10 mouse cellular contexts compared by ENCODE assay signal in the genomic region with DNA sequence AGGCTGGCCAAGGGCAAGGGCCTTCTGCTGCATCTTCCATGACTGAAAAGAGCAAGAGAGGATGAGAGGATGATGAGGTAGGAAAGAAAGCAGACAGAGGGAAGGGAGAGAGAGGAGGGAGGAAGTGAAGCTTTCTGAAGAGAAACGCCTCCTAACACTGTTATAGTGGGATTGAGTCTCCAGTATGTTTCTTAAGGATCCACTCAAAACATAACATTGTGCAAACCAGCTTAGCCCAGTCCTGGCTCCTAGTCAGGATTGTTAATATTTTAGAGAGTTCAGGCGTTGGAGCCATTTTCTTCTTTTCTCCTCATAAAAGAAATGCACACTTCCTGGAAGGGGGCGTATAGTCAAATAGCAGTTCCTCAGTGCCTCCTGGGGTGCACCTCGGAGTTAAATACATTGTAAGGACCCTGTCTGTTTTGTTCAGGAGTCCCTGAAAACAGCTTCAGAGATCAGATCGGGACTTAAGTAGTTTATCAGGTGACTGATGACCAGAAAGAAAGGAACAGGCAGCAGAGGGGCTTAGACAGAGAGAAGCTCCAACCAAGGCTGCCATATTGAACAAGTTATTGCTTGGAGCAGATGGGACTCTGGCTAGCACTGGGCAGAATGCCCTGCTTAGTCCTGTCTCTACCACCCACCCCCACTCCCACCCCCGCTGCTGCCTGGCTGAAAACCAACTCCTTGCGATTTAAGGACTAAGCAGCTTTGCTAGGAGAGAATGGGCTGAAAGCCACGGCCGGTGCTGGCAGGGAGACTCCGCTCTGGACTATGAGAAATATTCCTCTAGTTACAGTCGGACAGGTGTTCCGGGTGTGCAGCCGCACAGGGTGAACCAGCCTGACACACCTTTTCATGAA.
DNase-seq lines count a peak whose midpoint lies in the region; ATAC-seq and TF ChIP-seq lines count a peak whose summit lies in the region.
"Had no signal": no experiment of that assay in that cellular context is flagged by ENCODE, and none has a peak within 500 bp of the region (broad histone marks: within the 10 kb centered on the region; RNA-seq: fewer than 3 reads in every experiment).

No protein-coding gene starts in this region.

- H3K36me3 ChIP-seq in stomach, embryonic 16.5 days (ENCODE audit: control insufficient read depth, insufficient read depth, low read length) = no peaks in the 10 kb centered on the region
- H3K36me3 ChIP-seq in liver, postnatal 0 days (replicated peaks; ENCODE audit: insufficient read depth, low read length) = no peaks in the 10 kb centered on the region
- H3K36me3 ChIP-seq: heart, embryonic 15.5 days had no signal

- peak; percentile 15 for DNase-seq in adrenal gland, adult 2 months
- no peak for DNase-seq in adrenal gland, adult 8-10 months
- DNase-seq in retina, postnatal 1 day = peak; percentile 57
- no peak for DNase-seq in retina, embryonic 14.5 days (ENCODE audit: low spot score)
- DNase-seq in left cerebral cortex, postnatal 10 days (ENCODE audit: extremely low spot score in 1 of 2, low spot score in 2 of 2) = peak; percentile 53 to 74
- no peak for DNase-seq in liver, postnatal 0 days

- H3K9me3 ChIP-seq in stomach, embryonic 16.5 days (replicated peaks; ENCODE audit: control insufficient read depth, low read length) = no peaks in the 10 kb centered on the region
- H3K9me3 ChIP-seq in liver, postnatal 0 days (ENCODE audit: low read length) = no peaks in the 10 kb centered on the region
- H3K9me3 ChIP-seq: heart, embryonic 15.5 days had no signal

- no peak overlapping the region for H3K4me3 ChIP-seq in stomach, embryonic 16.5 days (replicated peaks; ENCODE audit: low read length)
- no peak overlapping the region for H3K4me3 ChIP-seq in liver, postnatal 0 days (ENCODE audit: low read depth, low read length)
- H3K4me3 ChIP-seq: heart, embryonic 15.5 days; myocyte had no signal

- peak; percentile 40; the same call in 1 of the 2 replicates for ATAC-seq in stomach, embryonic 16.5 days (ENCODE audit: insufficient read depth, low FRiP score)
- no peak for ATAC-seq in monocyte, adult 5-6 weeks (replicated peaks; ENCODE audit: insufficient number of reproducible peaks, low FRiP score, low TSS enrichment, poor library complexity, severe bottlenecking)
- no peak for ATAC-seq in liver, postnatal 0 days

- no peak overlapping the region for H3K4me2 ChIP-seq in stomach, embryonic 16.5 days (ENCODE audit: low read depth, low read length)
- no peak overlapping the region for H3K4me2 ChIP-seq in liver, postnatal 0 days (ENCODE audit: low read depth, low read length)
- H3K4me2 ChIP-seq: heart, embryonic 15.5 days had no signal

- H3K9ac ChIP-seq in stomach, embryonic 16.5 days (ENCODE audit: low read length) = no peak overlapping the region
- no peak overlapping the region for H3K9ac ChIP-seq in liver, postnatal 0 days (replicated peaks)
- H3K9ac ChIP-seq: heart, embryonic 15.5 days had no signal

- no peak overlapping the region for H3K27ac ChIP-seq in stomach, embryonic 16.5 days (ENCODE audit: low read length)
- no peak overlapping the region for H3K27ac ChIP-seq in liver, postnatal 0 days (ENCODE audit: low read depth)
- H3K27ac ChIP-seq: heart, embryonic 15.5 days had no signal

- WGBS in stomach, embryonic 16.5 days = 66% methylated on average over 13 of the region's 13 CpGs
- WGBS in liver, postnatal 0 days (ENCODE audit: insufficient replicate concordance) = 77% methylated on average over 13 of the region's 13 CpGs

- TF ChIP-seq EP300 in liver, postnatal 0 days (IDR thresholded peaks at IDR 0.05; ENCODE audit: low read depth) = no peak

- no peak for TF ChIP-seq CTCF in liver, postnatal 0 days (IDR thresholded peaks at IDR 0.05; ENCODE audit: low read depth)

- no peaks in the 10 kb centered on the region for H3K4me1 ChIP-seq in stomach, embryonic 16.5 days (ENCODE audit: control insufficient read depth, insufficient read depth, low read length)
- H3K4me1 ChIP-seq in liver, postnatal 0 days (ENCODE audit: insufficient read depth) = no peaks in the 10 kb centered on the region

- intact Hi-C loops in left cerebral cortex, postnatal 10 days (cut with DNase I) = no loop called here

- no peaks in the 10 kb centered on the region for H3K27me3 ChIP-seq in stomach, embryonic 16.5 days (ENCODE audit: control insufficient read depth, insufficient read depth, low read length)
- no peaks in the 10 kb centered on the region for H3K27me3 ChIP-seq in liver, postnatal 0 days (ENCODE audit: insufficient read depth, low read length)
- H3K27me3 ChIP-seq: heart, embryonic 15.5 days had no signal

Comparison
In these comparisons a context has a peak if more than half of its experiments do, and no peak if none do; other contexts are left out.
1. DNase-seq: peak in adrenal gland, adult 2 months (single experiment), retina, postnatal 1 day (single experiment) and left cerebral cortex, postnatal 10 days (2 of 2); none in adrenal gland, adult 8-10 months (single experiment), retina, embryonic 14.5 days (single experiment) and liver, postnatal 0 days (single experiment).